Mouse (Mus musculus): ENCODE data around the gene Gm20605. TPM values are rescaled to one million over a fixed set of nuclear protein-coding genes. Genes with fewer than 3 reads are reported as not detected.
"Not testable (repeated sequence)": the region's sequence is repeated elsewhere in the genome, so short reads cannot be mapped to it uniquely, and the experiment has no call there.

Gm20605 gene
- polyA plus RNA-seq, 1 experiment from 2014 or later = 20.8 TPM

GRCm38 (mm10) chr5:137613076-137613475 lies 15.9 kb upstream of the Gm20605 start:
- no peak for DNase-seq (ENCODE audit: low spot score)

GRCm38 (mm10) chr5:137613550-137613949 lies 15.4 kb upstream of the Gm20605 start, which contains the start of gene Pcolce:
Pcolce (minus strand) TSS chr5:137613784.
- no peak for DNase-seq (ENCODE audit: low spot score)

- not testable (repeated sequence) for DNase-seq (ENCODE audit: low spot score)
Measured at GRCm38 (mm10) chr5:137614921-137615320, 14.1 kb upstream of the Gm20605 start.

DNA sequence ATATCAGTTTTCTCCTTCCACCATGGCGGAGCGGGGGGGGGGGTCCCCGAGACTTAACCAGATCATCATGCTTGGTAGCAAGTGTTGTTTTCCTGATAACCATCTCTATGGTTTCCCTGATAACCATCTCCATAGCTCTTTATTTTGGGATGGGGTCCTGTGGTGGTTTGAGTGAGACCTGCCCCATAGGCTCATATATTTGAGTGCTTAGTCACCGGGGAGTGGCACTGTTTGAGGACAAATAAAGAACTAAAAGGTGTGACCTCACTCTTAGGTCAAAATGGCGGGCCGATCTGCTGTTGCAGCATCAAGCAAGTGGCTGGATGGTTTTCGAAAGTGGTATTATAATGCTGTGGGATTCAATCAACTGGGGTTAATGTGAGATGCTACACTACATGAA lies 13.6 kb upstream of the Gm20605 start:
- DNase-seq (ENCODE audit: low spot score) = no peak

- no peak for DNase-seq (ENCODE audit: low spot score)
Measured at GRCm38 (mm10) chr5:137623937-137624530, 4.9 kb upstream of the Gm20605 start.

DNA sequence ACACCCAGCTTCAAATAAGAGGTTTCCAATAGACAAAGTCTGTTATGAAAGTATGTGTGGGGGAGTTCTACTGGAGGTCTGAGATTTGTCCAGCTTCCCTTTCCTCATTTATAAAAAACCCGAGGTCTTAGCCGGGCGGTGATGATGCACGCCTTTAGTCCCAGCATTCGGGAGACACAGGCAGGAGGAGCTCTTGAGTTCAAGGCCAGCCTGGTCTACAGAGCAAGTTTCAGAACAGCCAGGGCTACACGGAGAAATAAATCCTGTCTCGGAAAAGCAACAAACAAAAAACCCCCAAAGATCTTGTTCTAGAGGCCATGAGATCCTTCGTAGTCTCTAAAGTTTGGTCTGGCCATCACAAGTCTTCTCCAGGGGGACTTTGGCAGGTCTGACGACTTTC lies 984 bp upstream of the Gm20605 start:
- no peak for DNase-seq (ENCODE audit: low spot score)

- DNase-seq (ENCODE audit: low spot score) = no peak
Measured at GRCm38 (mm10) chr5:137629306-137629721, 339 bp downstream of the Gm20605 start.

- peak; percentile 54 for DNase-seq (ENCODE audit: low spot score)
Measured at GRCm38 (mm10) chr5:137629906-137630545, 1.1 kb downstream of the Gm20605 start.

- no peak for DNase-seq (ENCODE audit: low spot score)
Measured at GRCm38 (mm10) chr5:137630602-137631001, 1.6 kb downstream of the Gm20605 start.

DNA sequence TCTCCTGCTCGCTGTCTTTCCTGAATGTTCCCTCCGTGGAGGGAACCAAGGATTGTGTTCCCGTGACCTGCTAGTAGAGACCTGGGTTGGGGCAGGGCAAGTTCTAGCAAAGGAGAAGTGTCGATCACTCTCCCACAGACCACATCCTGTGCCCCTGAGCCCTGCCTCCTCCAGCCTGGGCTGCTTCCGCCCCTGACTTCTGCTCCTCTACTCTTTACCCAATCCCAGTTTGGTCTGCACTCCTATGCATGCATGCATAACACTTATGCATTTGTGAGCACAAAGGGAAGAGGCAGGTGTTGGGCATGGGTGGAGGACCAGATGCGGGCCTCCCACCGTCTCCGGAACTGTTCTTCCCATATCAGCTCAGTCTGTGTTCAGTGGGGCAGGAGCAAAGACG lies 2.2 kb downstream of the Gm20605 start:
- DNase-seq (ENCODE audit: low spot score) = peak; percentile 93

DNA sequence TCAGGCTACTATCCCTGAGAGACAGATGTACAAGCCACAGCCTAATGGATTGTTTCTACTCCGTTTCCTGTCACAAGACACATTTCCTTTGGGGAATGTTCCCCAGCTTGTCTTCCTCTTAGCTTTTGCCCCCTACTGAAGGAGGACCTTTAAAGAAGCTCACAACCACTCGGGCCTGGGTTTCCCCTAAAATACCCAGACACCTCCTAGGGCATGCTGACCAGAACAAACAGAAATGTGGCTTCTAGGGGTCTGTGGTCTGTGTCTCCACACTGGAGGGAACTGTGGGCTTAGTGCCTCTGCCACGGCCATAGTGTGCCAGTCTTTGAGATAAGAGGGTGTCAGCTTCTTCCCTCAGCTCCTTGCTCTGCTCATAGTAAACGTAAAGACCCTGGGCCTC lies 2.6 kb downstream of the Gm20605 start:
- no peak for DNase-seq (ENCODE audit: low spot score)

GRCm38 (mm10) chr5:137633397-137634084 lies 4.6 kb downstream of the Gm20605 start:
- no peak for DNase-seq (ENCODE audit: low spot score)

GRCm38 (mm10) chr5:137639472-137639871 lies 10.5 kb downstream of the Gm20605 start:
- no peak for DNase-seq (ENCODE audit: low spot score)

DNA sequence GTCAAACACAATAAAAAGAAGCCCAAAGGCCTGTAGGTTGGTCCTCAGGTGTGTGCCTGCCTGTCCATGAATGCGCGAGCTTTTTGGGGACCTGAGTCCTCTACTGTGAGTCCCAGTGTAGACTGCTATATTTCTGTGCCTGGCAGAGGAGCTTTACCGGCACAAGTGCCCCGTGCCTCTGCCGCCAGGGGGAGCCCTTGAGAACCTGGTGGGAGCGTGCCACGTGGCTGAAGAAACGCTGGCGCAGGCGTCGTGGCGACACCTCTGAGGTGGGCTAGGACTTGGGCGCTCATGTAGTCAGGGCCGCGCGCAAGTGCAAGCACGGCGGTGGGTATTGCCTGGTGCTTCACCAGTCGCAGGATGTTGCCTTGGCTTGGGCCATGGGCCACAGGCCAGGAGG lies 12.1 kb downstream of the Gm20605 start, which contains the start of gene Sap25:
Gene Sap25, plus strand, starts transcription at position 281 of the 400 bp plus-strand sequence.
- peak; percentile 57 for DNase-seq (ENCODE audit: low spot score)

- no peak for DNase-seq (ENCODE audit: low spot score)
Measured at GRCm38 (mm10) chr5:137642886-137643285, 13.9 kb downstream of the Gm20605 start.

DNA sequence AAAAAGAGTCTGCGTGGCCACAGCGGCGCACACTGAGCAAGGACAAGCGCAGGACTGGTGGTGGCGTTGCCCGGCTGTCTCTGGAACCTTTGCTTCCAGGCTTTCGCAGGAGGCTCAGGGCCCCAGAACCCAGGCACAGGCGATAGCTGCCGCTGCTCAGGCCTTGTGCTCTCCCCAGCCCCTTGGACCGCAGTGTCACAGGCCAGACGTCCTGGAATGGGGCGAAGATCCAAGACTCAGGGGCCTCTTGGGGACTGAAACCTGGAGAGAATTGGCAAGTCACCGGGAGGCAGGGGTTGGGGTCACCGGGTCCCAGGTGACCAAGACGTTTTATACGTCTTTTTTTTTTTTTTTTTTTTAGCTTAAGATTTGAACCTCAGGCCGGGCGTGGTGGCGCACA lies 15.5 kb downstream of the Gm20605 start:
- no peak for DNase-seq (ENCODE audit: low spot score)

GRCm38 (mm10) chr5:137645091-137645651 lies 16.2 kb downstream of the Gm20605 start:
- DNase-seq (ENCODE audit: low spot score) = peak; percentile 37

DNA sequence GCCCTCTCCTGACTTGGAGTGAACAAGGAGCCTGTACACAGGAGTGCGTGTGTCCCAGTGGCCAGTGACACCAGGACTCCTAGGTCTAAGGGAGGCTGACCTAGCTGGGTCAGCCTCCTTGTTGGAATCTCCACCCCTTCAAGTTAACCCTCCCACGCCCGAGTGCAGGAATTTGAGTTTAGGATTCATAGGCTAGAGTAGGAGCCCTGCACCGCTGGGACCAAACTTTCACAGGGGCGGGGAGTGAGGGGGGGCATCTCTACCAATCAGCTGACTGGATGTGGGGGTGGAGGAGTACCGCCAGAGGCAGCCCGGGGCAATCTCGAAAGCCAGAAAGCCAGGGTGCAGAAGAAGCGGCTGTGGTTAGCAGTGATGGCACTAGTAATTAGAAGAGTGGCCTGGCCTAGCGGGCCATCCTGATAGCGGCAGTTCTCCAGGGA lies 16.7 kb downstream of the Gm20605 start, which contains the start of gene Irs3:
Gene Irs3, minus strand, starts transcription at position 63 of the 440 bp plus-strand sequence.
- DNase-seq (ENCODE audit: low spot score) = no peak

DNA sequence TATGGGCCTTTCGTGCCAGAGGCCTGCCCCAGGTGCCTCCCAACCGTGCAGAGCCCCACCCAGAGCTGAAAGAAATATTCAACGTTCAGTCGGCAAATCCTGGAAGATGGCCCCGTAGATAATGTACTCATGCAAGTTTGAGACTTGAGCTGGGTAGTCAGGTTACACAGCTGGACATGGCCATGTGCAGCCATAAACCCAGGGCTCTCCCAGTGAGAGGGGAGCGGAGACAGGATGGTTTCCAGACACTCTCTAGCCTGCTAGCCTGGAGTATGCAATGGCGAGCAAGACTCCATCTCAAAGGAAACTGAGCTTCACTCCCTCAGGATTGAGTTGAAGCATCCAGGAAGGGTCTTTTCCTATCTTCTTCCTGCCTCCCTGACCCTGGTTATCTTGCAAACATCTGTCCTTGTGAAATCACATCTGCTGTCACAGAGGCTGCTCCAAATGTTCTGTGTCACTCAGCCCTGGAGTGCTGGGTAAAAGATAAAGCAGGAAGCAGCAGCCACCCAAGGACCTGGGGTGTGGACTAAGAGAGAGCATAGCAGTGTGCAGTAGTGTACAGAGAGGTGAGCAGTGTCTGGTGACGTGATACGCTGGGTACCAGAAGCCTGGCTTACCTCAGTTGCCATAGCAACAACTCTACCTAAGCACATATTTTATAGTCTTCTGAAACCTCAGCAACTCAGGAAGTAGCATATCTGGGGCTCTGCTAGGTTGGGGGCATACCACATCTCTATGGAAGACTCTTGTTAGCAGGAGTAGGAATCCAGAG lies 19.0 kb downstream of the Gm20605 start:
- DNase-seq (ENCODE audit: low spot score) = peak; percentile 42

- DNase-seq (ENCODE audit: low spot score) = no peak
Measured at GRCm38 (mm10) chr5:137649251-137649650, 20.3 kb downstream of the Gm20605 start.
